In genomic region chr14:105542486-105543145, GRCm38 (mm10) we compare ENCODE assay signal across 8 mouse cellular contexts.
A peak's percentile ranks its signal among the peaks of the same experiment; 100 is the strongest.
DNase-seq lines count a peak whose midpoint lies in the region; ATAC-seq and TF ChIP-seq lines count a peak whose summit lies in the region.

No protein-coding gene starts in this region.

- no peak overlapping the region for H3K27ac ChIP-seq in kidney, postnatal 0 days
- no peak overlapping the region for H3K27ac ChIP-seq in forebrain, postnatal 0 days (ENCODE audit: low read depth, low read length)
- H3K27ac ChIP-seq in midbrain, embryonic 14.5 days (replicated peaks; ENCODE audit: low read depth, low read length): peak overlapping the region; percentile 63; the same call in 1 of the 2 replicates

- 0 out of 2 replicates have a peak, but pooled peaks cover 5% of the 10 kb centered on the region for H3K4me1 ChIP-seq in kidney, postnatal 0 days (replicated peaks; ENCODE audit: insufficient read depth, low read length)
- 0 out of 2 replicates have a peak, but pooled peaks cover 3% of the 10 kb centered on the region for H3K4me1 ChIP-seq in forebrain, postnatal 0 days (ENCODE audit: insufficient read depth)
- peaks cover 10% of the 10 kb centered on the region for H3K4me1 ChIP-seq in midbrain, embryonic 14.5 days (ENCODE audit: control insufficient read depth, insufficient read depth, low read length)

- 25% methylated on average over 15 of the region's 15 CpGs for WGBS in kidney, postnatal 0 days
- WGBS in forebrain, postnatal 0 days: 5% methylated on average over 15 of the region's 15 CpGs
- 1% methylated on average over 15 of the region's 15 CpGs for WGBS in midbrain, embryonic 14.5 days

- no peak for TF ChIP-seq CTCF in kidney, postnatal 0 days (IDR thresholded peaks at IDR 0.05; ENCODE audit: low read depth)
- TF ChIP-seq CTCF in forebrain, postnatal 0 days (IDR thresholded peaks at IDR 0.05; ENCODE audit: low read depth): no peak

- H3K27me3 ChIP-seq in kidney, postnatal 0 days (ENCODE audit: insufficient read depth, low read length): no peaks in the 10 kb centered on the region
- H3K27me3 ChIP-seq in forebrain, postnatal 0 days (ENCODE audit: insufficient read depth, low read length): no peaks in the 10 kb centered on the region
- no peaks in the 10 kb centered on the region for H3K27me3 ChIP-seq in midbrain, embryonic 14.5 days (ENCODE audit: control insufficient read depth, insufficient read depth, low read length)

- peak; percentile 68 for DNase-seq in kidney, postnatal 0 days (ENCODE audit: low spot score)
- no peak for DNase-seq in kidney, postnatal 36 days
- DNase-seq in embryo, embryonic 10.5 days (ENCODE audit: low spot score): peak; percentile 79
- peak; percentile 54 for DNase-seq in forebrain, postnatal 0 days
- peak; percentile 76 for DNase-seq in midbrain, embryonic 14.5 days
- no peak for DNase-seq in urinary bladder, postnatal 4 days (ENCODE audit: low spot score in 2 of 2)
- no peak for DNase-seq in adrenal gland, adult (ENCODE audit: inconsistent age in 2 of 2, low spot score in 1 of 2)

- no peaks in the 10 kb centered on the region for H3K9me3 ChIP-seq in kidney, postnatal 0 days (replicated peaks; ENCODE audit: low read length)
- no peaks in the 10 kb centered on the region for H3K9me3 ChIP-seq in forebrain, postnatal 0 days (ENCODE audit: low read length)
- no peaks in the 10 kb centered on the region for H3K9me3 ChIP-seq in midbrain, embryonic 14.5 days (ENCODE audit: control insufficient read depth, low read length)

- H3K4me2 ChIP-seq in kidney, postnatal 0 days (ENCODE audit: low read length): peak overlapping the region; percentile 50
- peak overlapping the region; percentile 47 for H3K4me2 ChIP-seq in forebrain, postnatal 0 days (ENCODE audit: low read depth)
- H3K4me2 ChIP-seq in midbrain, embryonic 14.5 days (ENCODE audit: low read length): peak overlapping the region; percentile 62

- 0 out of 2 replicates have a peak overlapping the region, but pooled peaks have one; percentile 5 for H3K4me3 ChIP-seq in kidney, postnatal 0 days (replicated peaks; ENCODE audit: low read depth, low read length)
- peak overlapping the region; percentile 19 for H3K4me3 ChIP-seq in forebrain, postnatal 0 days (ENCODE audit: low read depth, low read length)
- H3K4me3 ChIP-seq in midbrain, embryonic 14.5 days (replicated peaks; ENCODE audit: low read depth, low read length): peak overlapping the region; percentile 22

- ATAC-seq in kidney, postnatal 0 days (replicated peaks; ENCODE audit: low FRiP score, low read depth): peak; percentile 33; the same call in 1 of the 2 replicates
- ATAC-seq in forebrain, postnatal 0 days: peak; percentile 69
- ATAC-seq in midbrain, embryonic 14.5 days (ENCODE audit: low FRiP score, low TSS enrichment): peak; percentile 62
- ATAC-seq in frontal cortex, adult (ENCODE audit: low TSS enrichment): no peak

- H3K36me3 ChIP-seq in kidney, postnatal 0 days (ENCODE audit: insufficient read depth, low read length): no peaks in the 10 kb centered on the region
- H3K36me3 ChIP-seq in forebrain, postnatal 0 days (ENCODE audit: insufficient read depth): no peaks in the 10 kb centered on the region
- H3K36me3 ChIP-seq in midbrain, embryonic 14.5 days (ENCODE audit: control insufficient read depth, insufficient read depth, low read length): no peaks in the 10 kb centered on the region

- 0 out of 2 replicates have a peak overlapping the region, but pooled peaks have one; percentile 18 for H3K9ac ChIP-seq in kidney, postnatal 0 days (ENCODE audit: low read depth, low read length)
- H3K9ac ChIP-seq in forebrain, postnatal 0 days: peak overlapping the region; percentile 28; the same call in 1 of the 2 replicates
- H3K9ac ChIP-seq in midbrain, embryonic 14.5 days (replicated peaks; ENCODE audit: low read length): peak overlapping the region; percentile 43

Comparison
In these comparisons a context has a peak if more than half of its experiments do, and no peak if none do; other contexts are left out.
1. DNase-seq: peak in kidney, postnatal 0 days (single experiment), embryo, embryonic 10.5 days (single experiment), forebrain, postnatal 0 days (single experiment) and midbrain, embryonic 14.5 days (single experiment); none in kidney, postnatal 36 days (0 of 2), urinary bladder, postnatal 4 days (0 of 2) and adrenal gland, adult (0 of 2).
2. Peak in every context shown above with its lines, with median percentiles within 50 percentile points of each other: H3K4me2 ChIP-seq, H3K4me3 ChIP-seq and H3K9ac ChIP-seq.